Mouse (Mus musculus) cortical plate, adult 2 months (tissue): ENCODE measurements at regions not wholly inside any gene's neighbourhood (a gene's known extent, or its start where the extent isn't known, plus 50 kb on each side); places are given as distances from the start of the nearest gene placed in this dataset.

Experiments used
- CTCF ChIP-seq: fragments of 200-500 bp; IDR thresholded peaks from 2 replicates; pipeline ENCODE4 v1.5.1; 2011; ENCODE audit warnings: mild to moderate bottlenecking, control low read depth, low read length; ENCODE audit not compliant: insufficient read depth; ENCODE audit errors: extremely low read depth
- POLR2A ChIP-seq: fragments of 200-500 bp; IDR thresholded peaks from 2 replicates; pipeline ENCODE4 v1.6.1; 2011; ENCODE audit warnings: mild to moderate bottlenecking, low read length, control low read depth; ENCODE audit not compliant: insufficient read depth; ENCODE audit errors: extremely low read depth

GRCm38 (mm10) chr6:93410416-93411076 is 467.3 kb upstream of the Adamts9 start:
- TF ChIP-seq CTCF, result no peak
- TF ChIP-seq POLR2A, result no peak
